Mouse (Mus musculus) E14TG2a.4 (cell line): ENCODE data around the gene Dcaf11.

Experiments
- H3K27me3 ChIP-seq: 2 replicates; pipeline ENCODE4 v1.6.1; 2014; ENCODE audit warnings: low read length, control low read depth; ENCODE audit not compliant: insufficient read depth
- H3K36me3 ChIP-seq: 2 replicates; pipeline ENCODE4 v1.6.1; 2014; ENCODE audit warnings: low read length, control low read depth; ENCODE audit not compliant: insufficient read depth
- H3K4me1 ChIP-seq: replicated peaks from 2 replicates; pipeline ENCODE4 v1.6.1; 2014; ENCODE audit warnings: low read depth, low read length, control low read depth
- H3K4me3 ChIP-seq: replicated peaks from 2 replicates; pipeline ENCODE4 v1.5.1; 2014; ENCODE audit warnings: mild to moderate bottlenecking, low read length
- H3K9me3 ChIP-seq: 2 replicates; pipeline ENCODE4 v1.6.1; 2014; ENCODE audit warnings: low read length, control low read depth
- CTCF ChIP-seq: conservative IDR thresholded peaks from 2 replicates; pipeline ENCODE4 v1.5.1; 2014; ENCODE audit warnings: low read length
- NANOG ChIP-seq: IDR thresholded peaks from 2 replicates; pipeline ENCODE4 v1.6.1; 2014; ENCODE audit warnings: borderline replicate concordance, low read length, mixed read lengths
- POU5F1 ChIP-seq: IDR thresholded peaks from 2 replicates; pipeline ENCODE4 v1.6.1; 2014; ENCODE audit warnings: low read length, borderline replicate concordance

Gene Dcaf11

GRCm38 (mm10) chr14:55596036-55596690, 36.4 kb downstream of the Dcaf11 start:
- Histone ChIP-seq H3K9me3 (no peaks in the 10 kb centered on the region), H3K4me3 (no peak overlapping the region)

GRCm38 (mm10) chr14:55598521-55599390, 39.0 kb downstream of the Dcaf11 start:
- Histone ChIP-seq H3K27me3 (no peaks in the 10 kb centered on the region), H3K36me3 (peaks cover 97% of the 10 kb centered on the region), H3K9me3 (no peaks in the 10 kb centered on the region), H3K4me3 (no peak overlapping the region), H3K4me1 (peaks cover 55% of the 10 kb centered on the region)
- TF ChIP-seq NANOG, result no peak
- no peak for TF ChIP-seq POU5F1
- no peak for TF ChIP-seq CTCF

More at GRCm38 (mm10) chr14:55596036-55596690, 36.4 kb downstream of the Dcaf11 start:
- no peaks in the 10 kb centered on the region for H3K27me3 ChIP-seq
- H3K4me1 ChIP-seq, result peaks cover 46% of the 10 kb centered on the region
- TF ChIP-seq POU5F1 (no peak), NANOG (no peak), CTCF (no peak)
- peaks cover 79% of the 10 kb centered on the region for H3K36me3 ChIP-seq

GRCm38 (mm10) chr14:55603271-55603632, 43.4 kb downstream of the Dcaf11 start, which contains the start of gene Irf9:
Irf9 (plus strand) TSS chr14:55603571.
- Histone ChIP-seq H3K36me3 (peaks cover 84% of the 10 kb centered on the region), H3K4me3 (peak within 1 kb of the TSS; percentile 74), H3K27me3 (no peaks in the 10 kb centered on the region), H3K9me3 (no peaks in the 10 kb centered on the region), H3K4me1 (peaks cover 80% of the 10 kb centered on the region)
- TF ChIP-seq POU5F1 (no peak), CTCF (no peak), NANOG (no peak)

- peak overlapping the region; percentile 74 for H3K4me3 ChIP-seq
- no peak for TF ChIP-seq POU5F1
- peak; percentile 69 for TF ChIP-seq CTCF
- no peaks in the 10 kb centered on the region for H3K9me3 ChIP-seq
- H3K27me3 ChIP-seq, result no peaks in the 10 kb centered on the region
- H3K36me3 ChIP-seq, result peaks cover 84% of the 10 kb centered on the region
- H3K4me1 ChIP-seq, result peaks cover 83% of the 10 kb centered on the region
These were observed 44.1 kb downstream of the Dcaf11 start for GRCm38 (mm10) chr14:55603633-55604576.

GRCm38 (mm10) chr14:55604823-55605222, 45.0 kb downstream of the Dcaf11 start:
- no peaks in the 10 kb centered on the region for H3K9me3 ChIP-seq
- TF ChIP-seq CTCF, result no peak
- TF ChIP-seq NANOG, result no peak
- no peak for TF ChIP-seq POU5F1
- H3K27me3 ChIP-seq, result no peaks in the 10 kb centered on the region
- peak overlapping the region; percentile 74 for H3K4me3 ChIP-seq
- peaks cover 83% of the 10 kb centered on the region for H3K4me1 ChIP-seq
- peaks cover 84% of the 10 kb centered on the region for H3K36me3 ChIP-seq

- peaks cover 74% of the 10 kb centered on the region for H3K4me1 ChIP-seq
- TF ChIP-seq NANOG (no peak), CTCF (no peak), POU5F1 (no peak)
- H3K27me3 ChIP-seq, result no peaks in the 10 kb centered on the region
- H3K36me3 ChIP-seq, result peaks cover 82% of the 10 kb centered on the region
- H3K9me3 ChIP-seq, result no peaks in the 10 kb centered on the region
- H3K4me3 ChIP-seq, result peak overlapping the region; percentile 74
These were observed 46.1 kb downstream of the Dcaf11 start for GRCm38 (mm10) chr14:55605743-55606459.

- Histone ChIP-seq H3K36me3 (peaks cover 59% of the 10 kb centered on the region), H3K9me3 (no peaks in the 10 kb centered on the region), H3K4me3 (no peak overlapping the region), H3K27me3 (no peaks in the 10 kb centered on the region), H3K4me1 (peaks cover 52% of the 10 kb centered on the region)
- TF ChIP-seq CTCF (no peak), POU5F1 (no peak), NANOG (no peak)
These were observed 48.5 kb downstream of the Dcaf11 start for GRCm38 (mm10) chr14:55608339-55608738.
